Mouse (Mus musculus) MEL (cell line): ENCODE results near the gene Gm28305.

Experiments used
- HCFC1 ChIP-seq: IDR thresholded peaks from 2 replicates; pipeline ENCODE4 v1.6.1; 2012; ENCODE audit warnings: low read depth, mild to moderate bottlenecking, inconsistent platforms, low read length, improper control_type of control experiment, moderate library complexity
- MAX ChIP-seq: IDR thresholded peaks from 2 replicates; pipeline ENCODE4 v1.6.1; 2011; ENCODE audit warnings: low read length, improper control_type of control experiment
- USF1 ChIP-seq: IDR thresholded peaks from 2 replicates; pipeline ENCODE4 v1.6.1; 2014; ENCODE audit warnings: low read depth, mild to moderate bottlenecking, inconsistent platforms, low read length, improper control_type of control experiment, moderate library complexity

DNA sequence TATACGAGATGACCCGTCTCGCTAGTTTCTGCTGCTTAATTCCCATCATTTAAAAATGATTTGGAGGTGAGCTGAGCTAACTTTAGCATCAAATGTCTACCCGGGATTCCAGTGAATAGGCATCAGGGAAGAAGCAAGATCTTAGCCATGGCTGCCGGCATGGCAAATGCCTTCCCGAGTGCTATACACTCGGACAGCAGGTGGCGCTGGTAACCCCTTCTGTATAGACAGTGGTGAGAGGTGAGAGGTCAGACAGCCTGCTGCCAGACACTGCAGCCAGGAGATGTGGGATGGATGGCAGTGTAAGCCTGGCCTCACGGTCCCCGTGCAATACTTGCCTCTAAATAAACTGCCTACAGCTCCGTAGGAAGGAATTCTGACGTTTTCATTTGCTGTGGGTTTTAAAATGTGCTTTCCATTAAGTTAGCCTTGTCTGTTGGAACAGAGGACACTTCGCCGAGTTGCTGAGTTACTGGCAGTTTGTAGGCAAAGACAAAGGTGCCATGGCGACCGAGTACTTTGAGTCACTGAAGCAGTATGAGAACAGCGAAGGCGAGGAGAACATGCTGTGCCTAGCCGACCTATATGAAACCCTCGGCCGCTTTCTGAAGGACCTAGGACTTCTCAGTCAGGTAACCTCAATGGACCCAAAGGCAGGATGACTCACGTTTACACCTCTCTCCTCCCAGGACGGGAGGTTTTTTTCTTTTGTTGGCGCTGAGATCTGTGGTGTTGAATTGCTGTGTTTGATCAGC, 5.0 kb upstream of the Gm28305 start:
- TF ChIP-seq HCFC1 (no peak), USF1 (no peak), MAX (no peak)
